Mouse (Mus musculus) macrophage (primary cell): Measurements from ENCODE around the gene D17H6S53E. TPM values are rescaled to one million over a fixed set of nuclear protein-coding genes. Genes with fewer than 3 reads are reported as not detected.

Experiments
- H3K27ac ChIP-seq: fragments of 350-480 bp; formaldehyde crosslinking; 2 replicates; pipeline ENCODE4 v1.9.0; 2021
- H3K36me3 ChIP-seq: fragments of 350-480 bp; formaldehyde crosslinking; 2 replicates; pipeline ENCODE4 v1.9.0; 2021; ENCODE audit errors: inconsistent target
- H3K4me3 ChIP-seq: fragments of 350-480 bp; formaldehyde crosslinking; 2 replicates; pipeline ENCODE4 v1.9.0; 2021; ENCODE audit errors: inconsistent target
- H3K79me2 ChIP-seq: fragments of 350-480 bp; formaldehyde crosslinking; 2 replicates; pipeline ENCODE4 v1.9.0; 2021; ENCODE audit errors: inconsistent target
- WGBS: methylation state at CpG from one replicate; pipeline ENCODE4 v1.1.7; 2026; ENCODE audit warnings: inconsistent platforms; ENCODE audit not compliant: missing documents; 5-methylcytosine and 5-hydroxymethylcytosine counted together
- polyA plus RNA-seq: library from polyadenylated mRNA; stranded (reverse); fragments of 250-400 nt; gene quantifications from 3 replicates; pipeline ENCODE4 v1.2.4, GENCODE M21; 2018; ENCODE audit warnings: inconsistent platforms

D17H6S53E gene
- polyA plus RNA-seq, 1 experiment from 2014 or later = 11.5 TPM

- H3K27ac ChIP-seq = no peak within 1 kb of the TSS
- peaks cover 47% of the 10 kb centered on the region for H3K79me2 ChIP-seq
- peaks cover 16% of the 10 kb centered on the region; the same call in 1 of the 2 replicates for H3K36me3 ChIP-seq
- 89% methylated on average over 15 of the region's 15 CpGs for WGBS
- H3K4me3 ChIP-seq = no peak within 1 kb of the TSS
Observed at GRCm38 (mm10) chr17:35131500-35132173, 5.5 kb downstream of the D17H6S53E start, which contains the start of gene Apom. Apom (minus strand) TSS chr17:35132050.

GRCm38 (mm10) chr17:35132174-35132560 lies 6.0 kb downstream of the D17H6S53E start:
- Histone ChIP-seq H3K36me3 (peaks cover 16% of the 10 kb centered on the region; the same call in 1 of the 2 replicates), H3K4me3 (no peak overlapping the region), H3K79me2 (peaks cover 48% of the 10 kb centered on the region), H3K27ac (no peak overlapping the region)
- 93% methylated on average over 3 of the region's 3 CpGs for WGBS

GRCm38 (mm10) chr17:35133517-35133916 lies 7.3 kb downstream of the D17H6S53E start:
- no peak overlapping the region for H3K27ac ChIP-seq
- 82% methylated on average over 6 of the region's 7 CpGs for WGBS
- H3K79me2 ChIP-seq = peaks cover 48% of the 10 kb centered on the region
- peaks cover 13% of the 10 kb centered on the region; the same call in 1 of the 2 replicates for H3K36me3 ChIP-seq
- no peak overlapping the region for H3K4me3 ChIP-seq

- under 1% methylated on average over 63 of the region's 66 CpGs for WGBS
- peak within 1 kb of the TSS; percentile 88 for H3K27ac ChIP-seq
- H3K79me2 ChIP-seq = peaks cover 48% of the 10 kb centered on the region
- H3K4me3 ChIP-seq = peak within 1 kb of the TSS; percentile 88
- peaks cover 22% of the 10 kb centered on the region for H3K36me3 ChIP-seq
Observed at GRCm38 (mm10) chr17:35134801-35135590, 8.8 kb downstream of the D17H6S53E start, which contains the start of gene Bag6. Bag6 (plus strand) TSS chr17:35135178.

GRCm38 (mm10) chr17:35135591-35136320 lies 9.6 kb downstream of the D17H6S53E start:
- peaks cover 53% of the 10 kb centered on the region for H3K79me2 ChIP-seq
- H3K36me3 ChIP-seq = peaks cover 26% of the 10 kb centered on the region
- under 1% methylated on average over 38 of the region's 43 CpGs for WGBS
- peak overlapping the region; percentile 88 for H3K4me3 ChIP-seq
- H3K27ac ChIP-seq = peak overlapping the region; percentile 88

- Histone ChIP-seq H3K36me3 (peaks cover 60% of the 10 kb centered on the region), H3K79me2 (peaks cover 62% of the 10 kb centered on the region), H3K27ac (no peak overlapping the region), H3K4me3 (no peak overlapping the region)
- WGBS = 91% methylated on average over 3 of the region's 3 CpGs
Observed at GRCm38 (mm10) chr17:35139269-35139668, 13.1 kb downstream of the D17H6S53E start.

- 96% methylated on average over 15 of the region's 16 CpGs for WGBS
- Histone ChIP-seq H3K27ac (no peak overlapping the region), H3K79me2 (peaks cover 60% of the 10 kb centered on the region), H3K36me3 (peaks cover 72% of the 10 kb centered on the region), H3K4me3 (no peak overlapping the region)
Observed at GRCm38 (mm10) chr17:35140490-35140996, 14.4 kb downstream of the D17H6S53E start.

- peaks cover 86% of the 10 kb centered on the region for H3K36me3 ChIP-seq
- H3K4me3 ChIP-seq = no peak overlapping the region
- H3K79me2 ChIP-seq = peaks cover 46% of the 10 kb centered on the region
- 94% methylated on average over 6 of the region's 6 CpGs for WGBS
- no peak overlapping the region for H3K27ac ChIP-seq
Observed at GRCm38 (mm10) chr17:35141971-35142370, 15.8 kb downstream of the D17H6S53E start.

- no peak overlapping the region for H3K27ac ChIP-seq
- H3K79me2 ChIP-seq = peaks cover 5% of the 10 kb centered on the region; the same call in 1 of the 2 replicates
- 95% methylated on average over 5 of the region's 5 CpGs for WGBS
- no peak overlapping the region for H3K4me3 ChIP-seq
- H3K36me3 ChIP-seq = peaks cover 88% of the 10 kb centered on the region
Observed at GRCm38 (mm10) chr17:35146139-35146538, 20.0 kb downstream of the D17H6S53E start.

- Histone ChIP-seq H3K36me3 (peaks cover 81% of the 10 kb centered on the region), H3K79me2 (no peaks in the 10 kb centered on the region; the same call in 1 of the 2 replicates), H3K27ac (no peak overlapping the region), H3K4me3 (no peak overlapping the region)
- 89% methylated on average over 2 of the region's 3 CpGs for WGBS
Observed at GRCm38 (mm10) chr17:35147348-35147747, 21.2 kb downstream of the D17H6S53E start.

GRCm38 (mm10) chr17:35147922-35148639 lies 21.9 kb downstream of the D17H6S53E start:
- H3K36me3 ChIP-seq = peaks cover 81% of the 10 kb centered on the region
- no peaks in the 10 kb centered on the region; the same call in 1 of the 2 replicates for H3K79me2 ChIP-seq
- H3K27ac ChIP-seq = no peak overlapping the region
- no peak overlapping the region for H3K4me3 ChIP-seq
- WGBS = 76% methylated on average over 5 of the region's 5 CpGs

GRCm38 (mm10) chr17:35152121-35152520 lies 25.9 kb downstream of the D17H6S53E start:
- no peak overlapping the region for H3K27ac ChIP-seq
- 98% methylated on average over 4 of the region's 4 CpGs for WGBS
- H3K79me2 ChIP-seq = peaks cover 34% of the 10 kb centered on the region
- H3K4me3 ChIP-seq = no peak overlapping the region
- peaks cover 83% of the 10 kb centered on the region for H3K36me3 ChIP-seq

- WGBS = 93% methylated on average over 9 of the region's 9 CpGs
- H3K4me3 ChIP-seq = no peak overlapping the region
Observed at GRCm38 (mm10) chr17:35153077-35153476, 26.9 kb downstream of the D17H6S53E start.

GRCm38 (mm10) chr17:35153931-35154330 lies 27.8 kb downstream of the D17H6S53E start:
- H3K36me3 ChIP-seq = peaks cover 88% of the 10 kb centered on the region
- no peak overlapping the region for H3K4me3 ChIP-seq
- 91% methylated on average over 4 of the region's 4 CpGs for WGBS
- H3K27ac ChIP-seq = no peak overlapping the region
- H3K79me2 ChIP-seq = peaks cover 52% of the 10 kb centered on the region

More at GRCm38 (mm10) chr17:35153077-35153476, 26.9 kb downstream of the D17H6S53E start:
- Histone ChIP-seq H3K27ac (no peak overlapping the region), H3K36me3 (peaks cover 88% of the 10 kb centered on the region), H3K79me2 (peaks cover 44% of the 10 kb centered on the region)
